Mouse (Mus musculus) thymus, postnatal 25 days (tissue): Measurements from ENCODE around the gene H2-DMa.
A peak's percentile ranks its signal among the peaks of the same experiment; 100 is the strongest.

ENCODE experiments used
- DNase-seq: peaks from one replicate; pipeline ENCODE4 v3.0.0; 2022

H2-DMa gene

GRCm38 (mm10) chr17:34164202-34164895 is 45.0 kb downstream of the H2-DMa start:
- peak; percentile 69 for DNase-seq

- peak; percentile 50 for DNase-seq
These were observed 45.8 kb downstream of the H2-DMa start for GRCm38 (mm10) chr17:34165033-34165730.

- peak; percentile 49 for DNase-seq
These were observed 49.9 kb downstream of the H2-DMa start for GRCm38 (mm10) chr17:34169279-34169678.

- DNase-seq = no peak
These were observed 51.1 kb downstream of the H2-DMa start for GRCm38 (mm10) chr17:34170487-34170876.

DNA sequence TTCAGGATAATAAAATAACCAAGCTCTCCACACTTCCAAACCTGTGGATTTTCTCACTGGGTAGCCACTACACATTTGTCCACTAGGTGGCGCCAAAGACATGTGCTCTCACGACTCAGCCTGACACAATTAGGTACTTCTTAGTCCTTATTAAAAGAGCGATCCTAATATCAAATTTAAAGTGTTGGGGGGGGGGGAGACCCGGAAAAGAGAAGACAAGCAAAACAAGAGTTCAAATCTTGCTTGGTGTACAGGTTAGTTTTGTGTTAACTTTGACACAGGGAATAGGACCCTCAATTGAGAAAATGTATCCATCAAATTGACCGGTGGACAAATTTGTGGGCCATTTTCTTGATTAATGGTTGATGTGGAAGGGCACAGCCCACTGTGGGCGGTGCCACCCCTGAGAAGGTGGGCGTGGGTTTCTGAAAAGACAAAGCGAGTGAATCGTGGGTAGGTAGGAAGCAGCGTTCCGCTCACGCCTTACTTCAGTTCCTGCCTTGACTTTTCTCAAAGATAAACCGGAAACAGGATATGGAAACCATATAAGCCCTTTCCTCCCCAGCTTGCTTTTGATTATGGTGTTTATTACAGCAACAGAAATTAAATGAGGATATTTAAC is 51.6 kb downstream of the H2-DMa start:
- peak; percentile 86 for DNase-seq

DNA sequence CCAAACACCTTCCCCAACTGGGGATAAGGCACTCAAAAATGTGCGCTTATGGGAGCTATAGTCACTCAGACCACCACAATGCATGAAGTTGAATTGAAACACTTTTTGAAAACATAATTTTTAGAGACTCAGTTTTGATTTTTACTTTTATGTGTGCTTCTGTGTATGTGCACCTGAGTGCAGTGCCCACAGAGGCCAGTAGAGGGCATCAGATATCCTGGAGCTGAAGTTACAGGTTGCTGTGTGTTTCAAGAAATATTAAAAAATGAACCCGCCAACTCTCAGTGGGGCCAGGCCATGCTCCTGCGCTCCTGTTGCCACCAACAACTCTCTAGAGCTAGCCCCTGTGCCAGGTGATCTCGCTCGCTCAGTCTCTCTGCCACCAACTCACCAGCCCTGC is 53.2 kb downstream of the H2-DMa start:
- DNase-seq = no peak

DNA sequence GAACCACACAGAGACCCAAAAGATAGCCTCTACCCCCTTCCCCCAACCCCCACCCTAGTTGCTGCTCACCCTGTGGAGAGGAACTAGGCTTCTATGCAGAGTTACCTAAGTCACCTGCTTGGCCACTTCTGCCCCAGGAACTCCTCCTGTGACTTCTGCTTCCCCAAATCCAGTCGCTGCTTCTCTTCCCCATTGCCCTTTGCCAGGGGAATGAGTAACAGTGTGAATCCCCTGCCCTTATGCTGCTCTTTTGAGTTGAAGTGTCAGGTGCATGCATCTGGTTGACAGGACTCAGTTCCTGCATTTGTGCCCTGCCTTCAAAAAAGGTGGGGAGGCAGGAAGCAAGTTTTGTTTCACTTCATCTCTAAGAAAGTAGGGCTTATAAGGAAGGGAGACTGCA is 54.7 kb downstream of the H2-DMa start:
- no peak for DNase-seq

DNA sequence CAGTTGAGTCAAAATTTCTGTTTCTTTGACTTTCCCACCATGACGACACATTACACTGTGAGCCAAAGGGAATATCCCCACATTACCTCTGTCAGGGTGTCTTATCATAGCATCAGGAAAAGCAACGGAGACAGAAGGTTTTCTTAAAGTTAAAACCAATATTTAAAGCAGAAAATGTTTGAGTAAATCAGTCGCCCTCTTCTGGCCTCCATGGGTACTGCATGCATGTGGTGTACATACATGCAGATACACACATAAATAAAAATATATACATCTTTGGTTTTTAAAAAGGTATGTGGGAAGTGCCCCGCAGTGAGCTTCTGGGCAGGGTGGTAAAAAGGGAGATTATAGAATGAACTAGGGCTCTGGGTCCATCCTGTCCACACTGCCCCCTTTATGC is 57.8 kb downstream of the H2-DMa start:
- DNase-seq = no peak

DNA sequence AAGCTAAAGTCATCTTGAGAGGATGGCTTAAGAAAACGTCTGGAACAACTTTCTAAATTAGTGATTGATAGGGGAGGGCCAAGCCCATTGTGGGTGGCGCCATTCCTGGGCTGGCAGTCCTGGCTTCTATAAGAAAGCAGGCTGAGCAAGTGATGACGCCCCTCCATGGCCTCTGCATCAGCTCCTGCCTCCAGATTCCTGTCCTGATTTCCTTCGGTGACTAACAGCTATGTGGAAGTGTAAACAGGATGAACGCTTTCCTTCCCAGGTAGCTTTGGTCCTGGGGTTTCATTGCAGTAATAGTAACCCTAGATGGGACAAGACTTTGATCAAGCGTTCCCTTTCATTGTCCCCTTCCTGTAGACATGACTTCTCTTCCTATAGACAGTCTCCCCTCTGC is 59.7 kb downstream of the H2-DMa start:
- no peak for DNase-seq

DNA sequence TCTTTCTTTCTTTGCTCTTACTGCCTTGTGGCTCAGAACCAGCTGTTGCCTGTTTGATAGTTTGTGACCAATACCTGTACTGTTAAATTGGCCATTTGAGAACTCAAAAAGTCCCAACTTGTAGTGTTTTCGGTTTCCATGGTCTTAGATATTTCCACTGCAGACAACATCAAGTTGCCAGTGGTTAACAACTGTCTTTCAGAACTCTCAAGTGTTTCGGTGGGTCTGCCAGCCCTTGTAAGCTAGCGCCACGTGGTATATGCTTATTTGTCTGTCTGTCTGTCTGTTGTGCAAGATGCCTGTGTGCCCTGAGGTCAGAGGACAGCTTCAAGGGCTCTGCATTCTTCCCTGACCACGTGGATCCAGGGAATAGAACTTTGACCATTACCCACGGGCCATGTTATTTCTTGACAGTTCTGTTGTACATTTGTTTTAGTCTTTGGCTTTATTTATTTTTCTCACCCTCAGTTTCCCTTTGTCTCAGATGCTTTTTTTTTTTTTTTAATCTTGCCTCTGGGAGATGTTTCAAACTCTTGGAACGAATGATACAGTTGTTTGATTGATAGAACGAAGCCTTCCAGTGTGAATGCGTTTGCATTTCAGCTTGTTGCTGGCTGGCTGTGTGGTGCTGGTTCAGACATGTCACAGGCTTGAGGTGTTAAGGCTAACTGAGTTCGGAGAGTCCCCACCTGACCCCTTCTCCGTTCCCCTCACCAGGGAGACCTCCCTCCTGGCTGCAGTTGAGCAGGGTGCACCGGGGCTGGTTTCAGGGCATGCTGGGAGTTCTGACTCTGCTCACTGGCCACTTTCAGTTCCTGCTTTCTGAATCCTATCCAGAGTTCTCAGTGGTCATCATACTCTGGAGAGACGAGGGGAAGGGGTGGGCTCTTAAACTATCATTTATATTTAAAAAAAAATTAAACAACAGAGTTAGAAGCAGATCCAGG is 60.8 kb downstream of the H2-DMa start:
- no peak for DNase-seq

DNA sequence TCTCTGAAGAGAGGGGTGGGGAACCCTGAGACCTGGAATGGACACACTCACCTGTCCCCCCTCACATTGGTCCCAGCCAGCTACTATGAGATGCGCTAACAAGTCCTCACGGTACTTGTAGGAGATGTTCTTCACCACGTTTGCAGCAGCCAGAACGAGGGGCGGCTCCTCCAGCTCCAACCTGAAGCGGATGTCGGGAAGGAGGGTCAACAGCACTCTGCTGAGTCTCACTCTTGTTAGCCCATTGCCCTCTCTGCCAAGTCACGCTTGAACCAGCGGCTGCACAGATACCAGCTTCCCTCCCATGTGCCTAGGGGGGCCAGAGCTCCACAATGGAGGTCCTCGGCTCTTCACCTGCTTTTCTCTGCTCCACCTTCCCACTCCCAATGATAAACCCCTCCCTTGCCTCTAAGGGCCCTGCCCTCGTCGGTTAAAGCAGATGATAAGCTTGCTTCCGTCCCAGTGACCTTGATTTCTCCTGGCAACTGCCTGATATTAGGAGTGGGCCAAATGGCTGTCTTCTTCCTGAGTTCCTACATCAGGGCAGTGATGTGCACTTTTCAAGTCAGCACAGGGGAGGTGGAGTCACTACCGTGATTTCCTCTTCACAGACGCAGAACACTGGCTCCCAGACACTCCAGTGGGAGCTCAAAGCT is 64.4 kb downstream of the H2-DMa start:
- DNase-seq = no peak

GRCm38 (mm10) chr17:34185526-34185925 is 66.2 kb downstream of the H2-DMa start:
- DNase-seq = no peak

GRCm38 (mm10) chr17:34186885-34187260 is 67.5 kb downstream of the H2-DMa start:
- no peak for DNase-seq

DNA sequence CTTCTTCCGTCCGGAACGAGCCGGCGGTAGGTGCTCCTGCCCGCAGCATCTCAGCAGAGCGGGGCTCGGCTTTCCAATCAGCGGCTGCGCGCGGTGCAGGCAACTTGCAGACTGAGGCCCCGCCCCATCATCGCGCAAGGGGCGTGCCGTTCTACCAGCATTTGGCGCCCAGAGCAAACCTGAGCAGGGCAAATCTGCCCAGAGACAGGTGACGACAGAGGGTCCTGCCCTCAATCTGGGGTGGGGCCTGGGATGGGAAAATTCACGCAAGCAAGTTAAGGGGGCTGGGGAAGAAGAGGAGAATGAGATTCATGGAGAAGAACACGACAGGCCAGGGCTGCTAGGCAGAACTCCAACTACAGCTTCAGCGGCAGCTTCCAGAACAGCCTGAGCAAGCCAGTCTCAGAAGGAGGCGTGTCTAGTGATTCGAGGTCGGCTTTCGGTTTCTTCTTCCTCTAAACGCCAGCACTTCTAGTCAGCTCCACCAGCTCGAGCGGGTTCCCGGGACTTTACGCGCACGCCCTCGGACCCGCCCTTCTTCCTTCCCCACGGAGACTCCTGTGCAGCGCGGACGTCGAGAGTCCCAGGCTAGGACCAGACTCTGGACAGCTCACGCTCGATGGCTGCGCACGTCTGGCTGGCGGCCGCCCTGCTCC is 68.0 kb downstream of the H2-DMa start, which contains the start of the genes Tap1 and Psmb9:
TSS of gene Tap1 (plus strand) at position 293 of the 656 bp plus-strand sequence.
TSS of gene Psmb9 (minus strand) at position 504 of the 656 bp plus-strand sequence.
- DNase-seq = peak; percentile 100

- DNase-seq = peak; percentile 55
These were observed 68.7 kb downstream of the H2-DMa start for GRCm38 (mm10) chr17:34188010-34188409.
